Mouse (Mus musculus) forebrain, embryonic 11.5 days (tissue): ENCODE results near the gene Dennd4c. TPM values are rescaled to one million over a fixed set of nuclear protein-coding genes. Genes with fewer than 3 reads are reported as not detected.

ENCODE experiments used
- ATAC-seq: fragments of 200-750 bp; cut with Nextera tagmentation; replicated peaks from 2 replicates; pipeline ENCODE4 v1.8.0; 2017; ENCODE audit warnings: moderate TSS enrichment; ENCODE audit not compliant: low FRiP score
- DNase-seq: peaks from one replicate; pipeline ENCODE4 v3.0.0-alpha.2; 2017; ENCODE audit warnings: low spot score
- H3K27ac ChIP-seq: fragments of 300-500 bp; sonication (generic); 2 replicates; pipeline ENCODE4 v1.5.1; 2014; ENCODE audit warnings: low read depth, low read length
- H3K27me3 ChIP-seq: fragments of 300-500 bp; sonication (generic); 2 replicates; pipeline ENCODE4 v1.6.1; 2014; ENCODE audit warnings: mild to moderate bottlenecking, low read length, mixed read lengths; ENCODE audit not compliant: control insufficient read depth, insufficient read depth
- H3K36me3 ChIP-seq: fragments of 300-500 bp; sonication (generic); 2 replicates; pipeline ENCODE4 v1.6.1; 2014; ENCODE audit warnings: mild to moderate bottlenecking, low read length, moderate library complexity, mixed read lengths; ENCODE audit not compliant: control insufficient read depth, insufficient read depth
- H3K4me1 ChIP-seq: fragments of 300-500 bp; sonication (generic); replicated peaks from 2 replicates; pipeline ENCODE4 v1.6.1; 2014; ENCODE audit warnings: low read length, mixed read lengths; ENCODE audit not compliant: control insufficient read depth, insufficient read depth
- H3K4me2 ChIP-seq: fragments of 300-500 bp; sonication (generic); 2 replicates; pipeline ENCODE4 v1.6.1; 2014; ENCODE audit warnings: low read depth, mild to moderate bottlenecking, low read length, moderate library complexity, mixed read lengths; ENCODE audit not compliant: severe bottlenecking
- H3K4me3 ChIP-seq: fragments of 300-500 bp; sonication (generic); 2 replicates; pipeline ENCODE4 v1.5.1; 2014; ENCODE audit warnings: low read depth, low read length
- H3K9ac ChIP-seq: fragments of 300-500 bp; sonication (generic); 2 replicates; pipeline ENCODE4 v1.6.1; 2014; ENCODE audit warnings: low read length
- H3K9me3 ChIP-seq: fragments of 300-500 bp; sonication (generic); 2 replicates; pipeline ENCODE4 v1.6.1; 2016; ENCODE audit warnings: low read length, mixed read lengths; ENCODE audit not compliant: control insufficient read depth
- WGBS: fragments of 180-500 bp; shearing (Covaris S2); extraction: QIAGEN DNeasy Blood & Tissue Kit; methylation state at CpG from one replicate; pipeline ENCODE4 v1.1.7; 2014; 5-methylcytosine and 5-hydroxymethylcytosine counted together
- polyA plus RNA-seq: library from polyadenylated mRNA; unstranded; fragments of >200 nt; fragmentation: Nextera tagmentation; extraction: Ambion mirVana; gene quantifications from 2 replicates; pipeline ENCODE4 v1.2.1, GENCODE M21; 2014

Gene Dennd4c
- polyA plus RNA-seq = 5.8 and 8.2 TPM in 2 replicates

- Histone ChIP-seq H3K4me2 (peak within 1 kb of the TSS; percentile 87), H3K4me3 (peak within 1 kb of the TSS; percentile 97), H3K9me3 (no peaks in the 10 kb centered on the region; the same call in 1 of the 2 replicates), H3K27ac (peak within 1 kb of the TSS; percentile 64), H3K36me3 (no peaks in the 10 kb centered on the region), H3K27me3 (no peaks in the 10 kb centered on the region), H3K4me1 (peaks cover 6% of the 10 kb centered on the region; the same call in 1 of the 2 replicates), H3K9ac (peak within 1 kb of the TSS; percentile 92)
- WGBS = under 1% methylated on average over 73 of the region's 95 CpGs
- peak; percentile 95 for DNase-seq
- ATAC-seq = peak; percentile 98
Observed at GRCm38 (mm10) chr4:86748336-86749291, at the start of gene Dennd4c. Gene Dennd4c, plus strand, starts transcription at chr4:86748555.

DNA sequence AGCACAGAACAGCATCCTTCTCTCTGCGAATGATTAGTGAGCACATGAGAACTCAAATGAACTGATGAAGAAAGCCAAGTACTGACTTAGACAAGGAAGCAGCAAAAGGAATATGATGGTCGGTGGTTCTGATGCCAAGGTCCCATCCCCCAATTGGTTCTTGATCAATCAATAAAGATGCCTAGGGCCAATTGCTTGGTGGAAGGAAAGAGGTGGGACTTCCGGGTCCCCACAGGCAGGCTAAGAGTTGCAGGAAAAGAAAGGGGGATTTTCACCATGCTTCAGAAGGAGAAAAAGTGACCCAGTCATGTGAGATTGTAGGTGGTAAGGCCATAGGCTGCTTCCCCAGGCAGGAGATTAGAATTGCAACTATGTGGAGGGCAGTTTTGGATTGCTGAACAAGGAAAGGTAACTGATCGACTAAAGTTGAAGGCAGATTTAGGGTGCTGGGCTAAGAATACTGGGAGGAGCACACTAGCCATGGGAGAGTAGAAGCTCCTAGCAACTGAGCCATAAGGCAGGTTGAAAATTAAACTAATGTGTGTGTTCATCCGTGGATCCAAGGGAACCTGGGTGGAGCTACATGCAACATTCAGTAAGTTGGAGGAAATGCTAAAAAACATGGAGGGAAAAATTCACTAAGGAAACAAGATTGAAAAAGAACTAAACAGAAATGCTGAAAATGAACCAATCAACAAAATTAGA lies 49.0 kb upstream of the Dennd4c start:
- H3K27ac ChIP-seq = no peak overlapping the region
- H3K4me2 ChIP-seq = no peak overlapping the region
- ATAC-seq = no peak
- H3K9ac ChIP-seq = no peak overlapping the region
- 78% methylated on average over 5 of the region's 5 CpGs for whole genome bisulfite sequencing
- no peaks in the 10 kb centered on the region for H3K36me3 ChIP-seq
- no peaks in the 10 kb centered on the region for H3K27me3 ChIP-seq
- no peaks in the 10 kb centered on the region for H3K9me3 ChIP-seq
- no peak for DNase-seq
- H3K4me1 ChIP-seq = no peaks in the 10 kb centered on the region
- H3K4me3 ChIP-seq = no peak overlapping the region

DNA sequence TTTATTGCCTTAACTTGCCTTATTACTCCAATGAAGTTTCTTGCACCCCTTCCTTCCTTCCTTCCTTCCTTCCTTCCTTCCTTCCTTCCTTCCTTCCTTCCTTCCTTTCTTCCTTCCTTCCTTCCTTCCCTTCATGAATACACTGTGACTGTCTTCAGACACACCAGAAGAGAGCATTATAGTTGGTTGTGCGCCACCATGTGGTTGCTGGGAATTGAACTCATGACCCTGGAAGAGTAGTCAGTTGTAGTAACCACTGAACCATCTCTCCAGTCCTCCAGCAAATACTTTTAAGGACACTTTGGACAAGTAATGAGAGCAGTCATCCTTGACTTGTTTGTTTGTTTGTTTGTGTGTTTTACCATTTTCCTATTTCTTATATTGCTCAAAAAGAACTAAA lies 39.6 kb upstream of the Dennd4c start:
- H3K9ac ChIP-seq = no peak overlapping the region
- H3K27me3 ChIP-seq = no peaks in the 10 kb centered on the region
- no peak overlapping the region for H3K4me2 ChIP-seq
- H3K4me1 ChIP-seq = no peaks in the 10 kb centered on the region
- no peak overlapping the region for H3K27ac ChIP-seq
- DNase-seq (no peak), ATAC-seq (no peak)
- 46% methylated on average over 1 of the region's 1 CpGs for WGBS
- H3K4me3 ChIP-seq = no peak overlapping the region
- no peaks in the 10 kb centered on the region for H3K36me3 ChIP-seq
- no peaks in the 10 kb centered on the region for H3K9me3 ChIP-seq

DNA sequence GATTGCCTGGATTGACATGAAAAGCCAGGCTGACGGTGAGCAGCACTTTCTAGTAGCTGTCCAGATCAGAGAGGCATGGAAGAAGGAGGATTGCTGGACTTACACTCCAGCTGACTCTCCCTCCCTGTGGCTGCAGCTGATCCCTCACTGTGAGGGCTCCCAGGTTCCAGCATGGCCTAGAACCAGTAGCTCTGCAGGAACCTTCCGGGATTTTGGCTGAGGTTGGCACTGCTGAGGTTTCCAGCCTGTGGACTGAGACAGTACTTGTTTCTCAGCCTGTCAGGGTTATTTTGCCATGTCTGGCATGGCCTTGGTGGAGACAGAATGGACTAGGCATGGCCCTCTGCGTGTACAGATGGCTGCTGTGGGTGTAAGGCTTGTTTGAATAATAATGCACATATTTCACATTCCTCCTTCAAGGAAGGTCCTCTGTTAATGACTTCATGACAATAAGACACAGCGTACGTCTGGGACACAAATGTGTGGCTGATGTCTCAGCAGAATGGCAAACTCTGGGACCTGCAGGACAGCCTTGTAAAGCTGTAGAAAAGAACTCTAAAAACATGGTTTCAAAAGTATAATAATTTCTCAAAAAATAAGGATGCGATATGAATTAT lies 38.2 kb upstream of the Dennd4c start:
- no peak for DNase-seq
- WGBS = 72% methylated on average over 6 of the region's 6 CpGs
- H3K9me3 ChIP-seq = no peaks in the 10 kb centered on the region

GRCm38 (mm10) chr4:86710666-86711215 lies 37.6 kb upstream of the Dennd4c start:
- H3K9me3 ChIP-seq = no peaks in the 10 kb centered on the region
- H3K4me3 ChIP-seq = no peak overlapping the region
- no peaks in the 10 kb centered on the region for H3K36me3 ChIP-seq
- no peaks in the 10 kb centered on the region for H3K27me3 ChIP-seq
- H3K4me1 ChIP-seq = no peaks in the 10 kb centered on the region
- WGBS = 78% methylated on average over 4 of the region's 4 CpGs
- no peak for DNase-seq
- no peak overlapping the region for H3K4me2 ChIP-seq
- no peak overlapping the region for H3K9ac ChIP-seq
- ATAC-seq = no peak
- H3K27ac ChIP-seq = no peak overlapping the region

More for the DNA sequence above, 38.2 kb upstream of the Dennd4c start:
- no peaks in the 10 kb centered on the region for H3K27me3 ChIP-seq
- H3K4me2 ChIP-seq = no peak overlapping the region
- no peaks in the 10 kb centered on the region for H3K4me1 ChIP-seq
- no peak for ATAC-seq
- H3K36me3 ChIP-seq = no peaks in the 10 kb centered on the region
- no peak overlapping the region for H3K9ac ChIP-seq
- H3K4me3 ChIP-seq = no peak overlapping the region
- H3K27ac ChIP-seq = no peak overlapping the region

DNA sequence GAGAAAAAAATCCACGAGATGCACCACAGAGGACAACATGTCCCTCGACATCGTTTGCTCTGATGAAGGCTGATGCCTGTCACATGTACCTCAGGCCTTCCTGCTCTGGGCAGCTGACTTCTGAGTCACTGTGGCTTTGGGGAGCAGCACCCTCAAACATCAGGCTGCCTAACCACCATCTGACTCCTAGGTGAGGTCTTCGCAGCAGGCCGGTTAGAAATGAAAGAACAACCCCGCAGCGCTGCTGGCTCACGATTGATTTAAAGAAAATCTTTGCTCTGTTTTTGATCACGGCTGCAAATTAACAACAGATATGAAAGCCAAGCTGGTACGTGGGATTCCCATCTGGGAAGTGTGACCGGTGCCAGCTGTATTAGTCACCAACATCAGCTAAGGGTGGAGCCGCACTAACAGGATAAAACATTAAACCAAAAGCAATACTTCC lies 35.6 kb upstream of the Dennd4c start:
- Histone ChIP-seq H3K9me3 (no peaks in the 10 kb centered on the region), H3K4me3 (no peak overlapping the region), H3K36me3 (no peaks in the 10 kb centered on the region), H3K4me2 (no peak overlapping the region), H3K4me1 (no peaks in the 10 kb centered on the region), H3K27me3 (no peaks in the 10 kb centered on the region), H3K27ac (no peak overlapping the region), H3K9ac (no peak overlapping the region)
- 85% methylated on average over 12 of the region's 12 CpGs for WGBS
- DNase-seq (no peak), ATAC-seq (no peak)

- ATAC-seq = no peak
Observed at GRCm38 (mm10) chr4:86713518-86713917, 34.8 kb upstream of the Dennd4c start.

GRCm38 (mm10) chr4:86715341-86715740 lies 33.0 kb upstream of the Dennd4c start:
- ATAC-seq (no peak), DNase-seq (no peak)
- H3K9ac ChIP-seq = no peak overlapping the region
- no peak overlapping the region for H3K4me2 ChIP-seq
- H3K27ac ChIP-seq = no peak overlapping the region
- no peaks in the 10 kb centered on the region for H3K27me3 ChIP-seq
- H3K4me3 ChIP-seq = no peak overlapping the region
- H3K9me3 ChIP-seq = no peaks in the 10 kb centered on the region
- H3K36me3 ChIP-seq = no peaks in the 10 kb centered on the region
- H3K4me1 ChIP-seq = no peaks in the 10 kb centered on the region
- 92% methylated on average over 1 of the region's 1 CpGs for WGBS

More at GRCm38 (mm10) chr4:86713518-86713917, 34.8 kb upstream of the Dennd4c start:
- WGBS = 82% methylated on average over 2 of the region's 2 CpGs
- no peak overlapping the region for H3K9ac ChIP-seq
- H3K9me3 ChIP-seq = no peaks in the 10 kb centered on the region
- H3K4me3 ChIP-seq = no peak overlapping the region
- H3K4me1 ChIP-seq = no peaks in the 10 kb centered on the region
- no peak overlapping the region for H3K27ac ChIP-seq
- H3K36me3 ChIP-seq = no peaks in the 10 kb centered on the region
- no peak overlapping the region for H3K4me2 ChIP-seq
- no peaks in the 10 kb centered on the region for H3K27me3 ChIP-seq
- DNase-seq = no peak
